Mouse (Mus musculus) 3134 (cell line): Measurements from ENCODE around the gene Ghrh.
"Not testable (repeated sequence)": the region's sequence is repeated elsewhere in the genome, so short reads cannot be mapped to it uniquely, and the experiment has no call there.

Experiments used
- DNase-seq: peaks from one replicate; pipeline ENCODE4 v3.0.0-alpha.2; 2011; ENCODE audit warnings: low spot score; ENCODE audit not compliant: insufficient read length; ENCODE audit errors: extremely low read depth

Ghrh gene

DNA sequence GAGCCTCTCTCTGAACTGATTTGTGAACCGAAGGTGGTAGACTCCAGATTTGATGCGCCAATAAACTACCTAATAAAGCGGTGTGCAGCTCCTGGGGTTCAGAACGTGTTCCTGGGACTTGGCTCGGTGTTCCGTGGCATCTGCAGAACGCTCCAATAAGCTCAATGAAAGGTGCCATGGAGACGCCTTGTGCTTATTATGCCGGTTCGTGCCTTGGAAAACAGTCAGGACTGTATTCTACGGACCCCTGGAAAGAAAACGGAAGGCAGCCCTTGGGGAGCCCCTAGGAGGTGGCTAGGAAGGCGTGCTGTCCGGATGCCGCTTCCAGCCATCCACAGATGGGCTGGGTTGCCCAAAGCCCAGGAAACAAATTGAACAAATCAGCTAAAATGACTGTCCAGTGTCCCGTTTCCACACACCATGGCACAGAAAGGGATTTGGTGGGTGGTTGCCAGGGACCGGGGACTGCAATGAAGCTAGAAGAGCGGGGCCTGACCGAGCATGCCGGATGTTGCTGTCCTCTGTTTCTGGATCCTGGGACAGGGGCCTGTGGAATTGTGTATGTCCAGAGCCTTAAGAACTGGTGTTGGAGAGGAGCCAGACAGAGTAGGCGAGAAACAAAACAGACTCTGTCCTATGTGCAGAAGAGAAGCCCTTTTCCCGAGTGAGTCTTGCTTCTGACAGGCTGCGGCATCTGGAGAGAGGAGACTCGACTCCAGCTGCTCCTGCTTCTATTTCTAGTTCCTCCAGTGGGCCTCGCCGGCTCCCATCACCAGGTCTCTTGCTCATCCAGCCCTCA, at the start of gene Ghrh:
Ghrh (minus strand) TSS at position 146 of the 799 bp plus-strand sequence.
- no peak for DNase-seq

DNA sequence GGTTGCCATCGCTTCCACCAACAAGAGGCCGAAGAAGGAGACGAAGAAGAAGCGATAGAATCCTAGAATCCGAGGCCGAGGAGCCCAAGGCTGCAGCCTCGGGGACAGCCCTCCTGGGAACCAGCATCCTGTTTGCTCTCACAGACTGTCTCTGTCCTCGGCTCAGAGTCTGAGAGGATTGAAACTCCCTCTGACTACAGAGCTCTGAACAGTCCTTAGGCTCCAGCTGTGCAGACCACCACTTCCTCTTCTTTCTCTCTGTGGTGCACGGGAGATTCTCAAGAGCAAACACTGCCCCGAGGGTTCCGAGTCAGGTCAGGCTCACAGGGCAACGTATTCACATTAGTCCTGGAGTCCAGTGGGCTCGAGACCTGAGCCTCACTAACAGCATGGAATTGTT, 48.7 kb upstream of the Ghrh start:
- no peak for DNase-seq

GRCm38 (mm10) chr2:157395371-157395770, 48.1 kb upstream of the Ghrh start:
- no peak for DNase-seq

DNA sequence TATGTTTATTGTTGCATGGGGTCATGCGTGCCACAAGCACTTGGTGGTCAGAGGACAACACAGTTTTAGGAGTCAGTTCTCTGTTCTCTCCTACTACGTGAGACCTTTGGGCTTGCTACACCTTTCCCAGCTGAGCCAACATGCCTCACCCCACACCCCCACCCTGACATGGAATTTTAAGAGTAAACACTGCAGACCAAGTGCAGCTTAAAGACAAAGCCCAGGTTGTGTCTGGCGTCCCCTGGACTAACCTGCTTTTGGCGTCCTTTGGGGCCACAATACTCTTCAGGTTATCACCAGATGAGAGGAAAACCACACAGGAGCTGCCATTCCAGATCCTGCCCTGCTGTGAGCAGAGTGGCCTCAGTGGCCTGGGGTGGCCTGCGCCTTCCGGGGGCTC, 47.6 kb upstream of the Ghrh start:
- DNase-seq, result no peak

GRCm38 (mm10) chr2:157393549-157393948, 46.2 kb upstream of the Ghrh start:
- no peak for DNase-seq

GRCm38 (mm10) chr2:157392331-157392730, 45.0 kb upstream of the Ghrh start:
- no peak for DNase-seq

- no peak for DNase-seq
Measured at GRCm38 (mm10) chr2:157389591-157389921, 42.2 kb upstream of the Ghrh start.

DNA sequence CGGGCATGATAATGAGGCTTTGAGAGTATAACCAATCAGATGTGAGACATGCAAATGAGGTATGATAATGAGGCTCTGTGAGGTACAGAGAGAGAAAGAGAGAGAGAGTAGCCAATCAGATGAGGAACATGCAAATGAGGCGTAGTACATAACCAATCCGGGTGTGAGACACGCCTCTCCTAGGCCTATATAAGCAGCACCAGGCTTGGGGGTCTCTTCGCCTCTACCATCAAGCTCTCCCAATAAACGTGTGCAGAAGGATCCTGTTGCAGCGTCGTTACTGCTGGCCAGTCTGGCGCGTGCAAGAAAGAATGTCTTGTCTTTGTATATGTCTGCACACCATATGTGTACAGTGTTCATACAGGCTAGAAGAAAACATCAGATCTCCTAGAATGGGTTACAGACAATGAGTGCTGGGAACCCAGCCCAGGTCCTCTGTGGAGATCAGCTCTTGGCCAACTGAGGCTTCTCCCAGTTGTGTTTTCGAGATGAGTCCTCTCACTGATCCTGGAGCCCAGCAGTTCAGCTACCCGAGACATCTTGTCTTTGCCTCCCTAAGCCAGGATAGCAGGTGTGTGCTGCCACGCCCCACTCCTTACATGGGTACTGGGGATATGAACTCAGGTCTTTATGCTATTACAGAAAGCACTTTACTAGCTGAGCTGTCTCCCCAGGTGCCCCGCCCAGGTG, 41.7 kb upstream of the Ghrh start:
- not testable (repeated sequence) for DNase-seq

GRCm38 (mm10) chr2:157384836-157385235, 37.5 kb upstream of the Ghrh start:
- no peak for DNase-seq

- no peak for DNase-seq
Measured at GRCm38 (mm10) chr2:157376995-157377394, 29.7 kb upstream of the Ghrh start.

- DNase-seq, result no peak
Measured at GRCm38 (mm10) chr2:157375794-157376757, 28.8 kb upstream of the Ghrh start.

DNA sequence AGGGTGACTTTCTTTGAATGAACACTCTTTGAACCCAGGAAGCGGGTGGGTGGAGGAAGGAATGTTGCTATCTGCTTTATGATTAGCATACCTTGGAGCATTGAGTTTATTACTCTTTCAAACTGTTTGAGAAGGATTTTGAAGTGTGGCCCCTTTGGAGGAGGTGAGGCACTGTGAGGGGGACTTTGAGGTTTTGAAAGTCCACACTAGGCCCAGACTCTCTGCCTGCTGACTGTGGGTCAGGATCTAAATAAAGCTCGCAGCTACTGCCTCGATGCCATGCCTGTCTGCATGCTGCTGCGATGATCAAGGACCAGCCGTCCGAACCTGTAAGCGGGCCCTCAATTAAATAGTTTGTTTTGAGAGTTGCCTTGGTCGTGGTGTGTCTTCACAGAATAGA, 27.7 kb upstream of the Ghrh start:
- DNase-seq, result no peak

- peak; percentile 30 for DNase-seq
Measured at GRCm38 (mm10) chr2:157373681-157374080, 26.4 kb upstream of the Ghrh start.

DNA sequence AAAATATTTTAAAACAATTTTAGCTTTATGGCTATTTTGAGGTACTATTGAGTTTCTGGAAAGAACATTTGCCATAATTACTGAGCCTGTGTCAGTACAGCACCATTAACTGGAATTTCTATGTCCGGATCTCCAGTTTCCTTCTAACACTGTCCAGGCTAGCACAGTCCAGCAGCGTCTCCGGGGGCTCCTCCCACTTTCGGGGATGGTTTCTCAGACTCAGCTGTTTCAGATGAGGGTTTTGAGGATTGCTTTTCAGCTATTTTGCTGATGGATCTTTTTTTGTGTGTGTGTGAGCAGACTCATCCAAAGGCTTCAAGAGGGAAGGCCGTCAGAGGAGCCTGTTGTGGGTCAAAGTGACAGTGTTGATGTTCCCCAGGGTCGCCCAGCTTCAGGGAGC, 24.4 kb upstream of the Ghrh start:
- no peak for DNase-seq

- DNase-seq, result no peak
Measured at GRCm38 (mm10) chr2:157367991-157368390, 20.7 kb upstream of the Ghrh start.

- peak; percentile 94 for DNase-seq
Measured at GRCm38 (mm10) chr2:157367184-157367893, 20.0 kb upstream of the Ghrh start, which contains the start of gene Manbal. Gene Manbal, plus strand, starts transcription at chr2:157367594.

DNA sequence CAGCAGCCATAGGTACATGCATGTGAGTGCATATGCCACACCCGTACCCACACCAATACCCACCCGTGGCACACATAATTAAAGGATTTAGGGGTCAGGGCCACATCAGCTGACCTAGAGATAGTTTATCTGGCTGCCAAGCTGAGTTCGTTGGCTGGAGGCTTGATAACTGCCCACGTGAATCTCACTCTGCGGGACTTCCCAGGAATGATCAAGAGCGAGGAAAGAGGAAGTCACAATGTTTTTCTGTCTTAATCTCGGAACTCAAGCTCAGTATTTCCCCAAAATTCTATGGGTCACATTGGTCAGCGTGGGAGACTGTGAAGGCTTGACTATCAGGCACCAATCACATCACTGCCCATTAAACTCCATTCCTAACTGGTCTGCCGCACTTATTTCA, 19.5 kb upstream of the Ghrh start:
- no peak for DNase-seq

- DNase-seq, result no peak
Measured at GRCm38 (mm10) chr2:157363031-157363430, 15.7 kb upstream of the Ghrh start.

DNA sequence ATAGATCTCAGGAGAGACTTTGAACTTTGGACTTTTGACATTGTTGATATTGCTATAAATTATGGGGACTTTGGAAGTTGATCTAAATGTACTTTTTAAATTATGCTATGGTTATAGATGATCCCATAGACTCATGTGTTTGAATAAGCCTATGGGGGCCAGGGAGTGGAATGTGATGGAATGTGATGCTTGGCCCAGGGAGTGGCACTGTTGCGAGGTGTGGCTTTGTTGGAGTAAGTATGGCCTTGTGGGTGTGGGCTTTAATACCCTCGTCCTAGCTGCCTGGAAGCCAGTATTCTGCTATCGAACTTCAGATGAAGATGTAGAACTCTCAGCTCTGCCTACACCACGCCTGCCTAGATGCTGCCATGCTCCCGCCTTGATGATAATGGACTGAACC, 12.7 kb upstream of the Ghrh start:
- DNase-seq, result no peak

DNA sequence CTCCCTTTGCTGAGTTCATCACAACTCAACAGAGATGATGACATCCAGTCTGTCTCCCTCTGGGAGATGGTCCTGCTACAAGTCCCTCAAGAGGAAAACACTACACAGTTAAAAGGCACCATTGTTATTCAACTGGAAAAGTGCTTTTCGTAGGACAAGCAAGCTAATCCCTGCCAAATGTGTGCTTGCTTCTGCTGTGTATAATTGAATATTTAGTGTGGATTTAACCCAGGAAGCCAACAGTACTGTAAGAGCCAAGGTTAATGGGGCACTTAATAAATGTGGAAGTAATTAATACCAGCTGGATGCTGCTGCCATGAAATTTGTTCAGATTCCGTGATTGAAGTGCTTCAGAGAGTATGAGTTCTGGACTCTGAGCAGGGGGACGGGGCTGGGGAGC, 6.8 kb upstream of the Ghrh start:
- DNase-seq, result no peak
